Mouse (Mus musculus) G1E (cell line): ENCODE measurements around the gene Mrpl36.

ENCODE experiments used
- CTCF ChIP-seq: IDR thresholded peaks from 2 replicates; pipeline ENCODE4 v1.5.1; 2012; ENCODE audit warnings: low read depth, low read length, inconsistent platforms, mixed read lengths
- GATA1 ChIP-seq: IDR thresholded peaks from 2 replicates; pipeline ENCODE4 v1.6.1; 2012; ENCODE audit warnings: borderline replicate concordance, low read length, inconsistent platforms, mixed read lengths

DNA sequence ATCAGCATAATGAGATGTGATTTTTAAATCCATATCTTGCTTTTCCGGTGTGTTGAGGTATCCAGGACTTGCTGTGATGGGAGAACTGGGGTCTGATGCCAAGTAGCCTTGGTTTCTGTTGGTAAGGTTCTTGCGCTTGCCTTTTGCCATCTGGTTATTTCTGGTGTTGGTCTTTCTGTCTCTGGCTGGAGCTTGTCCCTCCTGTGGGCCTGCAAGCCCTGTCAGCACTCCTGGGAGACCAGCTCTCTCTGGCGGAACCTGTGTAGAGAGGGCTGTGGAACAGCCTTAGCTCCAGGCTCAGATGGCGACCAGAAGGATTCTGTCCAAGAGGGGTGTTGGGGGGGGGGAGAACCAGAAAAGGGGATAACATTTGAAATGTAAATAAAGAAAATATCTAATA is 18.4 kb downstream of the Mrpl36 start:
- TF ChIP-seq CTCF (no peak), GATA1 (no peak)
